Mouse (Mus musculus) adrenal gland, postnatal 36 days (tissue): Measurements from ENCODE around the gene Cyb5b. TPM values are rescaled to one million over a fixed set of nuclear protein-coding genes. Genes with fewer than 3 reads are reported as not detected.
"Not testable (repeated sequence)": the region's sequence is repeated elsewhere in the genome, so short reads cannot be mapped to it uniquely, and the experiment has no call there.

Source experiments
- DNase-seq, 2 experiments: peaks; one replicate each; pipeline ENCODE4 v3.0.0; 2021; ENCODE audit warnings: mixed read lengths in 1 of 2
- long read RNA-seq, 2 experiments: library from polyadenylated mRNA; stranded (forward); transcript quantifications; one replicate each; pipeline ENCODE4 v2.0.0; 2021; ENCODE audit warnings: borderline sequencing depth in 2 of 2
- total RNA-seq, 2 experiments: library from RNA; stranded (reverse); gene quantifications; 2 replicates each; pipeline ENCODE4 v1.2.3; 2021

Cyb5b gene
- total RNA-seq: 100 to 1,000 TPM; 419 to 590 TPM
- long read RNA-seq, experiment 1, full-length matches to known transcripts: 193 of 331 reads
- long read RNA-seq, experiment 1, partial matches to known transcripts: 85 of 331 reads
- long read RNA-seq, experiment 1, other reads (novel, unspliced or antisense): 53 of 331 reads
- long read RNA-seq, experiment 2, full-length matches to known transcripts: 95 of 127 reads
- long read RNA-seq, experiment 2, partial matches to known transcripts: 2 of 127 reads
- long read RNA-seq, experiment 2, other reads (novel, unspliced or antisense): 30 of 127 reads

DNA sequence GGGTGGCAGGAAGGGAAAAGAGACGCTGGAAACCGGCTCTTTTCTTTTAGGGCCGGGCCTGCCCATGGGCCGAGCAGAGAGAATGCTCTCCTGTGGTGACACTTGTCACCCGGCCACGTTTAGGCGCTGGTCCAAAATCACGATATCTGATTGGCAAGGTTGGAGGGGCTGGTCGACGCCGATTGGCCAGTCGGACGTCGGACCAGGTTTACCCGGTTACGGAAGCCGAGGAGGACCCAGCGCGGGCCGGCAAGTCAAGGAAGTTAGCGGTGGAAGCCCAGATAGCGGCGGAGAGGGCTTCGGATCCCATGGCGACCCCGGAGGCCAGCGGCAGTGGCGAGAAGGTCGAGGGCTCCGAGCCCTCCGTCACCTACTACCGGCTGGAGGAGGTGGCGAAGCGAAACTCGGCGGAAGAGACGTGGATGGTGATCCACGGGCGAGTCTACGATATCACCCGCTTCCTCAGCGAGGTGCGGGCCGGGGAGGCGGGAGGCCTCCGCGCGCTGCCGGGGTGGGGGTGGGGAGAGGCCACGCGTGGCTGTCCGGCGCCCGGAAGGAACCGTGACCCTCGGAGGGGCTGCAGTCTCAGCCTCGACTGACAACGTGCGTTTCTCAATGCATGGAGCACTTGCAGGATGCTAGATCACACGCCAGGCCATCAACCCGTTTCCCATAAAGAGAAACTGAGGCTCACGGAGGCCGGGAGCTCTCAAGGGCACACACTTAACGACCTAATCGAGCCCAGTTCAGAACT is at the start of gene Cyb5b:
Gene Cyb5b (plus strand): TSS at position 237 of the 754 bp plus-strand sequence.
- peak; percentile 96 to 97 for DNase-seq

DNA sequence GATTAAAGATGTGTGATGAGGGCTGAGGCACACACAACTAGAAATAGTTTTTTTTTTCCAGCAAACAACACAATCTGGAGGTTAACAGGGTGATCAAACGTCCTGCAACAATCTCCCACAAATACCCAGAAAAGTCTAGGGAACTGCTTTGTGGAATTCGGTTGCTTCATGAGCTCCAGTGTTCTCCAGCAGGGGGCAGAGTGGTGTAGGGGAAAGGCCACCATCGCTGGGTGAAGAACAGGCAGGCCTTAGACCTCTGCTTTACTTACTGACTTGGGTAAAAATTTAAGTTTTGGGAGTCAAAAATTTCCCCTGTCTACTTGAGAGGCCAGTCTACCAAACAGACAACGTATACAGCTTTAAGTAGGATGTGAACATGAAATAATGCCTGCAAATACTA is 45.9 kb upstream of the Cyb5b start:
- peak; percentile 86 to 88 for DNase-seq

DNA sequence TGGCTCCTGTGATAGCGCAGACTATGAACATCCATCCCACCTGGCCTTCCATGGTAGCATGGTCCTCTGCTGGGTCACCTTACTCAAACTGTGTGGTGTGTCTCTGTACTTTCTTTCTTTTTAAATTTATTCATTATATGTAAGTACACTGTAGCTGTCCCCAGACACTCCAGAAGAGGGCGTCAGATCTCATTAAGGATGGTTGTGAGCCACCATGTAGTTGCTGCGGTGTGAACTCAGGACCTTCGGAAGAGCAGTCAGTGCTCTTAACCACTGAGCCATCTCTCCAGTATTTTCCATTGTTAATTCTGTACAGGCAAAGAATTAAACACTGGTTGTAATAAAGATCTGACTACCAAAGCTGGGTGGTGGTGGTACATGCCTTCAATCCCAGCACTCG is 42.4 kb upstream of the Cyb5b start:
- not testable (repeated sequence) for DNase-seq

DNA sequence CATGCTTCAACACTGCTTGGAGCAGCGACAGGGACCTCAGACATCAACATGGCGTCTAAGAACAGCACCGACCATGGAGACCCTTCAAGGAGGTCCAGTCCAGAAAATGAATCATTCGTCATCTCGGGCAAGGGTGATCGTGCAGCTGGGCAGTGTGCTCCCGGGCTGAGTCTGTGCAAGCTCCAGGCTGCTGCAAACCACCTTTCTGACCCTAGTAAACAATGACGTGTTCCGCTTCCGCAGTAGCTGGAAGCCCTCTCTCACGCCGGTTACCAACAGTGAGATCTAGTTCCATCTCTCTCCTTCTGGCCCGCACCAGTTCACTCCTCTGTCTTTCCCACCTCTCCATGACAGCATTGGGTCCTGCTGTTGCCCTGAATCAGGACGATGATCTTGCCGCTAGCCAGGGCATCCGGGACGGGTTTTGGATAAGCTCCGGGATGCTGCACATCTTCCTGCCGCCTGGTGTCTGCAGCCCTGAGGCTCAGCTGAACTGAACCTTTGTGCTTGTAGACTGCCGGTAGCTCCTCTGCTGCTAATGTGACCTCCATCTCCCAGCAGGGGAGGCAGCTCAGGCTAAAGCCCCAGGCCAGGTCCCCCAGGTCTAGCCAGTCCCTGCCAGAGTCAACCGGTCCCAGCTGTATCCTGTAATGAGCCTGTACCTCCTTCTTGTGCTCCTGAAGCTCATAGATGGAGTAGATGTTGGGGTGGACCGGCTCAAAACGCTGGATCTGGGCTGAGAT is 41.3 kb upstream of the Cyb5b start:
- DNase-seq: no peak

DNA sequence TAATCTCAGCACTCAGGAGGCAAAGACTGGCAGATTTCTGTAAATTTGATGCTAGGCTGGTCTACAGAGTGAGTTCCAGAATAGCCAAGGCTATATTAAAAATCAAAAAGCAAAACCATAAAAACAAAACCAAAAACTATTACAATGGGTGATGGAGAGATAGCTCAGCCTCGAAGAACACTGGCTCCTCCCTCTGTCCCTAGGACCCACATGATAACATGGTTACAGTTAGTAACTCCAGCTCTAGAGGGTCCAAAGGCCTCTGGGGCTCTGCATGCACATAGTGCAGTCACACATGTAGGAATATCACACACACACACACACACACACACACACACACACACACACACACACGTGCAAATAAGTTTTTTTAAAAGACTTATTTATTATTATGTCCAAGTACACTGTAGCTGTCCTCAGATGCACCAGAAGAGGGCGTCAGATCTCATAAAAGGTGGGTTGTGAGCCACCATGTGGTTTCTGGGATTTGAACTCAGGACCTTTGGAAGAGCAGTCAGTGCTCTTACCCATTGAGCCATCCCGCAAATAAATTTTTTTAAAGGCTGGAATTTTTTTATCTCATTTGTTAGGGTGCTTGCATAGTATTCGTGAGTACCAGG is 40.5 kb upstream of the Cyb5b start:
- DNase-seq: no peak

DNA sequence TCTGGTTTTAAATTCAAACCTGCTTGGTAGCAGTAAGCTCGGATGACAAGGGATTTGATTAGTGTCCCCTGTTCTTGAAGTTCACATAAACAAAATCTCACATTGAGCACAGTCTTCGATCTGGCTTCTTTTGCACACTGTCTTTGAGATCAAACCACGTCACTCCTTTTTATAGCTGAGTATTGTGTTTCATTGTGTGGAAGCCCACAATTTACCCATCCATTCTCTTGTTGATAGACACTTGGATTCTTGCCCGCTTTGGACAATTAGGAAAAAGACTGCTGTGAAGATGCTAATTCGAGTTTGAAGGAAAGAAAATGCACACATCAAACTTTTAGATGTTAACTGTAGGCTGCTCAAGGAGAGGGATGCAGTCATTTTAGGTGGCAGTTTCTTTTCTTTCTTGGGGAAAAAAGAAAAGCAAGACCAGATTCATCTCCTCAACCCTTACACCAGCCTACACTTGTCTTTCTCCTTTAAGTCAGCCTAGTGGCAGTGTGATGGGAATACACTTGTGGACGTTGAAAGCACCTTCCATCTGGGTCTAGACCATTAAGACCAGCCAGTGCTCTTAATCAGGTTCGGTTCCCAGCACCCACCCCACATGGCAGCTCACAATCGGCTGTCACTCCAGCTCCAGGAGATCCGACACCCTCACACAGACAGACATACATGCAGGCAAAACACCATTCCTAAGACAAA is 39.7 kb upstream of the Cyb5b start:
- no peak for DNase-seq

DNA sequence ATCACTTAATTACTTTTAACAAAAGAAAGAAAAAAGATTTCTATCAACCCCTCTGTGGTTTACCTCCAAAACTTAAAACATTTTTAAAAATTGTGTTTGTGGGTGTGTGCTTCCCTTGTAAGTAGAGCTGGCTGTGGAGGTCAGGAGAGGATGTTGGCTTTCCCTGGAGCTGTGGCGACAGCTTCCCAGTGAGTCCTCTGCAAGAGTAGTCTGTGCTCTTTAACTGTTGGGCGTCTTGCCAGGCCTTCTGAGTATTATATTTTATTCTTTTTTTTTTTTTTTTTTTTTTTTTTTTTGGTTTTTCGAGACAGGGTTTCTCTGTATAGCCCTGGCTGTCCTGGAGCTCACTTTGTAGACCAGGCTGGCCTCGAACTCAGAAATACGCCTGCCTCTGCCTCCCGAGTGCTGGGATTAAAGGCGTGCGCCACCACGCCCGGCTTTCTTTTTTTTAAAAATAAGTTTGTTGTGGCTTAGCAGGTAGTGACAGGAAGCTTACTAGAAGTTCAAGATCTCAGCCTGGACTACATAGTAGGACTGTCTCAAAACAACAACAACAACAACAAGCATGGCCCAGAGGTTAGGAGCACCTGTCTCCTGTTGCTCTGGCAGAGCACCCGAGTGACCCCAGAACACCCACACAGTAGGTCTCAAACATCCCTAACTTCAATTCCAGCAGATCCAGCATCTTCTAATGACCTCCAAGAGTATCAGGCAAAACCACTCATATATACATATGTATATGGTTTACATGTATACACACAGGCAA is 38.9 kb upstream of the Cyb5b start:
- DNase-seq: peak in 1 of 2 experiments; percentile 47

DNA sequence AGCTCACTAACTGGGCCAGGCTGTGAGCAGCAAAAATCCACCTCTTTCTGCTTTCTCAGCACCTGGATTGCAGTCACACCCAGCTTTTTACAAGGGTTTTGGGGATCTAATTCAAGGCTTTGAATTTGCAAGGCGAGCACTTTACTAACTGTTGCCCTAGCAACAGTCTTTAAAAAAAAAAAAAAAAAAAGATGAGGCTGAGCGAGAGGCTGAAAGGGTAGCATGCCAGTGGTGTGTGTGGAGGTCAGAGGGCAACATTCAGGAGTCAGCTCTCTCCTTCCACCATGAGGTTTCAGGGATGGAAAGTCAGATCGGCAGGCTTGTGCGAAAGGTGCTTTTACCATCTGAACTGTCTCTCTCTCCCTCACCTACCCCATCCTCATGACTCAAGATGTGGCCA is 37.2 kb upstream of the Cyb5b start:
- DNase-seq: no peak

DNA sequence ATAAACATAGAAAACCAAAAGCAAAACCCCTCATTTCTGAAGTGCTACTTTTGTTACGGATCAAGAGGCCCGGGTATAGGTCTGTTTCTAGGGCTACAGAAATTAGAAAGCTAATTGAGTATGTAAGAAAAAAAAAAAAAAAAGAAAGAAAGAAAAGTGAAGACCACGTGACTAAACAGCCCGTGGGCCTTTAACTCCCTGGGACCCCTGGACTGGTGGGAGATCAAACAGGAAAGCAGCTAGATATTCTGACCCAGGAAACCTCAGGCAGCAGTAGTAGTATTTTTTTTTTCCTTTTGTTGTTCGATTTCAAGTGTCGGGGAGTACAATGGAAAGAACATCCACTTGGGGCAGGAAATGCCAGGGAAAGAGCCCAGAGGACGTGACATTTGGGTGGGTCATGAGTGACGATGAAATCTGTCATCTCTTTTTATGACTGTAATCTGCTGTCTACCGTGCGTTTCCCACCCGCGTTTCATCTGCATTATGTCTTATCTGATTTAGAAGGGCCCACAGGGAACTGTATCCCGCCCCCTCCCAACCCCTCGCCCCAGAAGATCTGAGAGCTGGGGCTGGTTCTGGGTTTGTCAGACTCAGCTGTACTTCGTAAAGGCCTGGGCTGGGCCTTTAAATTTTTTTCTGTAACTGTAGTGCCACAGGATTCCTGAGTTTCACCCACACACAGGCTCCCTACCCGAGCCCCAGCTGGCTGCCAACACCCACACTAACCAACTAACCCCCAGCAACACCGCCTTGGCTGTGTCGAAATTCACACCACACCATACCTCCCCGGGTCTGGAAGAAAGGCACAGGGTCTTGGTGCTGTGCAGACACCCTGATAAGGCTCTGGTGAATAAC is 36.1 kb upstream of the Cyb5b start:
- peak in 1 of 2 experiments; percentile 29 for DNase-seq

DNA sequence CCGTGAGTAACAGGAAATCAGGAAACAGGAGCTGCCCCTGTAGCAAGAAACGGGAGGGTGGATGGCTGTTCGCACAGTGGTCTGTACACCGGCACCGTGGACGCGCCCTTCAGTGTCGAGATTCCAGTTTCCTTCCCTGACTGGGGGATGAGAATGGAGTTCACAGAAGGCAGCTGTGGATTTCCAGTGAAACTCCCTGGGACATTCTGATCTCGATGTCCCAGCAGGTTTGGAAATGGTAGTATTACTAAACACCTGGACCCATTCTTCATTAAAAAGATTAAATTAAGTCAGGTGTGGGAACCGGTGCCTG is 35.5 kb upstream of the Cyb5b start:
- DNase-seq: no peak

DNA sequence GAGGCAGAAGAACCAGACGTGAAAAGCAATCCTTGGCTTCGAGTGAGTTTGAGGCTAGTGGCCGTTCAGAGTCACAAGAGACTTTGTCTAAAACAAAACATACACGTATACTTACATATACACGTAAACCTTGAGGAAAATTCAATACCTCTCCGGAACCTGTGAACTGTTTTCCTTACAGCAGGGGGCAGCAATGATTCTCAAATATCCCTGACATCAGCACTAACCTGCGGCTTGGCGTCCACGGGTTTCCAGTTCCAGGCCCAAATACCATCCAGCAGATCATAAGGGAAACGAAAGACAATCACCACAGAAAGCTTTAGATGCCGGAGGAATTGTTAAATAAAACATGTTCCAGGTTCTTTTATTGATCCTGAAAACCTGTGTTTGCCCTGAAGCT is 34.4 kb upstream of the Cyb5b start:
- peak; percentile 85 to 90 for DNase-seq

DNA sequence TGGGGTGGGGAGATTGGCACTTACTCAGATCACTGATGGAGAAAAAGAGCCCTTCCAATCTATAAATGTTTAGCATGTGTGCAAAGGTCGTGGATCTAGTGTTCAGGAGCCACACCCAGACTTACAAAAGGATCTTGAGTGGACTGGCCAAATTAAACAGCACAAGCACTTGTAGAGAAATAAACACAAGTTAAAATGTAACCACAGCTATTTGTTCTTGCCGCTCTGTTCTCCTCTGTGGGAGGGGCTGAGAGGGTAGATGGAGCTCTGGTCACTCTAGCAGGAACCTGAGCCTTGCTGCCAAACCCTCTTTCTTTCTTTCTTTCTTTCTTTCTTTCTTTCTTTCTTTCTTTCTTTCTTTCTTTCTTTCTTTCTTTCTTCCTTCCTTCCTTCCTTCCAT is 33.4 kb upstream of the Cyb5b start:
- peak in 1 of 2 experiments; percentile 36 for DNase-seq

DNA sequence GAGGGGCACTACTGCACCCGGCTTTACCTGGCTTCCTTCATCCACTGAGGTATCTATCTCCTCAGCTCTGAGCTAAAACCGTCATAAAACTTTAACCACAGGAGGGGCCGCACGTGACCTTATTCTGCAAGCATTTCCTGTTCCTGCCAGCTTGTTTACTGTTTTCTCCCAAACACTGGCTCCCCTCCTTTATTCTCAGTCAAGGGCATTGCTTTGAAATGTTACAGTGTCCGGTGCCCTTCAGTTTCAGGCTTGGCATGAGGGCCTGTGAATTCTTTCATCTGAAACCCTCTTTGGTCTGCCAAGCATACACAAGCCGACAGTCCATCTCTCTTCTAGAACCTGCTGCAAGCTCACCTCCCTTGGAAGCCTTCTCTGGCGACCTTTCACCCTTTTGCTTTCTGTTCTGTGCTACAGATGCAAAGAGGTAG is 31.6 kb upstream of the Cyb5b start:
- DNase-seq: peak; percentile 60

DNA sequence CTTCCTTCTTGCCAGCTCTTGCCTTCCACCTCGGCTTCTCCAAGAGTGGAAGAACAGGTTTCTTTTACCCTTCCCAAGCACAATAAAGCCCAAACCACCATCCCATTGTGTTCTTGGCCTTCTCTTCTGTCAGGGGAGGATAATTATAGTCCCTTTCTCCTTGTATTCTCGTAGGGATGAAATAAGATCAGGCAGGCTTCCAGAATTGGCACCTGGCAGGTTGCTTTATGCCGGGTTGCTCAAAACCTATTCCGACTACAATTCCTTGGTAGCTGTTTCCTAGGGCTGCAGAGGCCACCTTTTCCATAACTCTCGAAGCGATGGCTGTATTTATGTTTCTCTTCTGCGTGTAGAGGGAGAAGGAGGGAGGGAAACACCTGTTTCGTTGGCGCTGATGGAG is 31.0 kb upstream of the Cyb5b start:
- DNase-seq: no peak

DNA sequence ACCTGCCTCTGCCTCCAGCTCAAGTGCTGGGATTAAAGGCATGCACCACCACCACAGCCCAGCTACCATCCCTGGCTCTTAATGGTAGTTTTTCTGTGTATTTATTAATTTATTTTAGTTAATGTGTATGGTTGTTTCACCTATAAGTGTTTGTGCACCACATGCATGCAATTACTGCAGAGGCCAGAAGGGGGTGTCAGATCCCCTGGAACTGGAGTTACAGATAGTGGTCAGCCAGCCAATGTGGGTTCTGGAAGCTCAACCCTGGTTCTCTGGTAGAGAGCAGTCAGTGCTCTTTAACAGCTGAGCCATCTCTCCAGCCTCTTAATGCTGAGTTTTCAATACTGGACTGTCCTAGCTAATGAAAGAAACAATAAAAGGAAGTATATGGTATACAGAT is 29.6 kb upstream of the Cyb5b start:
- no peak for DNase-seq

DNA sequence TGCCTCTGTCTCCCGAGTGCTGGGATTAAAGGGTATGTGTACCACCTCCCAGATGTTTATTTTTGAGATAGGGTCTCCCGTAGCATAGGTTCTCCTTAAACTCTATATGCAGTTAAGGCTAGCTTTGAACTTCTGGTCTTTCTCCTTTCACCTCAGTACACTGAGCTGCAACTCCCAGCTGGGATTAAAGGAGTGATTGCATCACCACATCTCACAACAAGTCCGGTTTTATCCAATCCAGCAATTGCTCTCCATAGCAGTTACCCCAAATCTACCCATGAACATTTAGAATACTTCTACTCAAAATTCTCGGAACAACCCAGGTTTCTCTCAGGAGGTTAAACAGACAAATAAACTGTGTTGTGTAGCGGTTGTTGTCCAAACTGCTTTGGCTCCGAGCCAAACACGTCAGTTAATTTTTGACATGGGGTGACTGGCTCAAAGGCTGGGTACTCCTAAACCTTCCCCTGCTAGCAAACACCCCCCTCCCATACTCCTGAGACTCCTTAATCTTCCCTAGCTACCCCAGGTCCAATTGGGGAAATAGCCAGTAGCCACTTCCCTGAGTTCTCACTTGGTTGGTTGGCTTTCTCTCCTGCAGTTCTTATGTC is 28.7 kb upstream of the Cyb5b start:
- no peak for DNase-seq

DNA sequence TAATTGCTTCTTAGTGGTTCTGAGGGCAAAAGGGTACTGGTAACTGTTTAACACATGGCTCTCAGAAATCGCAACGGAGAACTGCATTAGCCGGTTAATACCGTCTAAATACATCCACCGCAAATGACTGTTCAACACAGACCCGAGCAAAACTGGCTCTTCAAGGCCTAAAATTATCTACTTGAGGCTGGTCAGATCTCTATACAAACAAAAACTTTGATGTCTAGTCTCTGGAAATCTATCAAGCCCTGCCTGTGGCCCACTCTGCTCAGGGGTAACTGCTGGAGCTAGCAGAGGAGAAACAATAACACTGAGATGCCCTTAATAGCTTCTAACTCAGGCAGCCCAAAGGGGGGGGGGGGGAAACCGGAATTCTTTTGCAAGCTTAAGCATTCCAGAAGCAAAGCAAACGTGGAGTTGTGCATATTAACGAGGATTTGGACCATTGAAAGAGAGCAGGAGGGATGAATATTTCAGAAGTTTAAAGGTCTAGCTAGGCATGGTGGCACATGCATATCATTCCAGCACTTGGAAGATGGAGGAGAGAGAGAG is 27.3 kb upstream of the Cyb5b start:
- no peak for DNase-seq

DNA sequence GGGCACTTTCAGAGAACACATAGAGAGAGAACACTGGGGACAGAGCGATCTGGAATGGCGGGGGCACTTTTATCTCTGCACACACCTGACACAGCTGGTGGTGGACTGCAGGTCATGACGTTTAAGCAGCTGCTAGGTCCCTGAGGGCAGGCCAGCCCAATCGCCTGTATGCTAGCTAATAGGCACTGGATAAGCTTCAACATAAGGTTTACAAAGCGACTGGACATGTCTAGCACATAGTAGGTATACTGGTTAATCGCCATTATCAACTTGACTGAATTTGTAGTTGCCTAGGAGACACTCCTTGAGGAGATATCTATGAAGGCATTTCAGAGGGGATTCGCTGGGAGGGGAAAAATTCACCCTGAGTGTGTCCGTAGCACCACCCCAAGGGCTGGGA is 26.1 kb upstream of the Cyb5b start:
- DNase-seq: no peak
